Mouse (Mus musculus): ENCODE results near the gene Krtcap3.

Gene Krtcap3

DNA sequence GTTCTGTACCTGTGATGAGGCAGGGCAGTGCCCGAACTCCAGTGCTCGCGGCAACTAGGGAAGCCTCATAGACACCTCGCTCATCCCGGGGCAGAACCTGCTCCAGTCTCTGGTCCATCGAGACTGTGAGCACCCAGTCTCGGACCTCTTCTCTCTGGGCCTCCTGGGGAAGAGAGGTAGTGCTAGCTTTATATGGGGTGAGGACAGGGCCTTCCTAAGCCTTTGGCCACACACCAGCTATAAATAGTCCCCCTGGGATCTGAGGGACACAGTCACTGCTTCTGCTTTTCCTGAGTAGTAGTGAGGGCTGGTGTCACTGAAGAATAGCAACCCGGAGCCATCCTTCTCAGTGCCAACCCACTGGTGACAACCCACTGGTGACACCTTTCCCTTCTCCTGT, 2.3 kb downstream of the Krtcap3 start:
- DNase-seq (ENCODE audit: low spot score): no peak

DNA sequence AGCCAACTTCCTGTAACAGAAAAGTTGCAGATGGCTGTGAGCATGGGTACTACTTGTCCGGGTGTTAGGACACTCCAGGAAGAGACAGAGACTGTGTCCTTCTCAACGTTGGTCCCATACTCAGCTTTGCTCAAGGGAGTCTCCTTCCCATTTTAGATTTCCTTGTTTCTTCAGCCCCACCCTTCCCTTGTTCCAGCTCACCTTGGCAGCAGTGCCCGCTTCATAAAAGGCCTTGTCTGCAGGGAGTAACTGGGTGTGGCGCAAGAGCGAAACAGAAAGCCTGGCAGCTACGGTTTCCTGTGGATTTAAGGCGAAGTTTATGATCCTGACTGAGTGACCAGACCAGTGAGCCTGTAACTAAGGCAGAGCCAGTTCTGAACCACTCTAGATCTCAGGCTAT, 3.0 kb downstream of the Krtcap3 start:
- no peak for DNase-seq (ENCODE audit: low spot score)

DNA sequence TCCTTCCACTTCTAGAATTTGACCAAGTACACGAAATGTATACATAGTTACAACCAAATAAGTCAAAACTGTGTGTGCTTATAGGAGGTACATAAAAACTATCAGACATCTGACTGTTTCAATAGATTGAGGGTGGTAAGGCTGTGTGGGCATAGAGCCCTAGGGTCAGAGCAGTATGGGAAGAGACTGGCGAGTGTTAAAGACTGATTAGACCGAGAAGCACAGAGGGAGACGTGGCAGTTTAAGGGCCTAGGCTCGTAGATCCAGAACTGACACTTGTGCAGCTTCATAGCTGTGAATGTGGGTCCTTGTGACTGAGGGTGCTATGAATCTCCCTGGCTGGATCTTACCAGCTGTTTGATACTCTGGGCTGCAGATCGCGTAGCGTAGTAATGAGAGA, 3.4 kb downstream of the Krtcap3 start:
- DNase-seq (ENCODE audit: low spot score): no peak

DNA sequence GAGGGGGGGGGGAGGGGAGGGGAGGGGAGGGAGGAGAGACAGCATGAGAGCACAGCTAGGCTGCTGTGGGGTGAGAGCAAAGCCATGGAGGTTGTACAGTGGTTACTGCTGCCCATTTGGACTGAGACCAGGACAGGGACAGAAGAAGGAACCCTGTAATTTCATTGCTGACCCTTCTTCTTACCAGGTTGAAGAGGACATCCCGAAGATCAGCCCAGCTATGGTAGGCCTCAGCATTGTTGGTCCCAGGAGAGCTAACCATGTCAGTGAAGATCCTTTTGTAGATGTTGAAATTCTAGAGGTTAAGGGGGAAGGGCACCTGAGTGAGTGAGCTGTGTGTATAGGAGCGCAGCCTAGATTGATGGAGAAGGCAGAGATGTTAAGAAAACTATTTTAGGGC, 3.9 kb downstream of the Krtcap3 start:
- no peak for DNase-seq (ENCODE audit: low spot score)

DNA sequence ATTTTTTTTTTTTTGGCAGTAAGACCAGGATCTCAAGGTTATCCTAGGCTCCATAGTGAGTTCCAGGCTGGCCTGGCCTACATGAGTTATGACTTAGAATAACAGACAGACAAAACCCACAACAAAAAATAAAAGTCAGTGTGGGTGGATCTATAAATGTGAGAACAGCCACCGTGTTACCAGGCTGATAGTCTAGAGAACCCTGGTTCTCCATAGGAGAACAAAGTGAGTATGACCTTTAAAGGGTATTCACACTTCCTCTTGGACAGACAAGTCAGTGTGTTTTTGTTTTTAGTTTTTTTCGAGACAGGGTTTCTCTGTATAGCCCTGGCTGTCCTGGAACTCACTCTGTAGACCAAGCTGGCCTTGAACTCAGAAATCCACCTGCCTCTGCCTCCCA, 4.5 kb downstream of the Krtcap3 start:
- no peak for DNase-seq (ENCODE audit: low spot score)

DNA sequence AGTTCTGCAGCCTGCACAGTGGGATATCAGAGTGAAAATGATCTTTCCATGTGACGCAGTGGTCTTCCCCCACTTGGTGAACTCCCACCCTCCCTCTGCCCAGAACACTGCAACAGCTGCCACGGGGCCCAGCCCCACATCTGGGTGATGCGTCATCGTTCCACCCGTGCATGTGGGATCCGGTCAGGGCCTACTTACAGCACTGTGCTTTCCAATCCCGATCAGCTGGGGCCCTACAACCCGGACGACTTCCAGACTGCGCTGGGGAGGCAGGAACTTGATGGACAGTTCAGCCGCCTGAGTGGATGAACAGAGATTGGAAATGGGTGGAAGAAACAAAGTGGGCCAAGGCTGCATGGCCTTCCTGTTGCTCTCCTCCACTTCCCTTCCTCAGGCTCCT, 6.1 kb downstream of the Krtcap3 start:
- no peak for DNase-seq (ENCODE audit: low spot score)

DNA sequence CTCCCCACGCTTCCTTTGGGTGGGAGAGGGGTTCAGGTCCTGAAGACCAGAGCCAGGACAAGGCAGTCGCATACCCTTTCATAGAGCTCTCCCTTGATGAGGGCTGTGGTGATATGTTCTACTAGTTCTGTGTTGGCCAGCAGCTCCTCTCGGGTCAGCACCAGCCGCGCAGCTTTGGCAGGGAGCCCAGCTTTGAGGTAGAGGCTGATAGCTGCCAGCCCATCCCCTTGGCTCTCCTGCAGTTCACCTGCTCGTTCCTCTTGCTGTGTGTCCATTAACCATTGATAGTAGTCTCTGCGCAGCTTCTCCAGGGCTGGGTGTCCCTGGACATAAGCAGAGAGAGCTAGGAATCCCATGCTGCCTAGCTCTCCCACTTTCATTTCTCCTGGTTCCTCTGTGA, 14.6 kb downstream of the Krtcap3 start:
- no peak for DNase-seq (ENCODE audit: low spot score)

DNA sequence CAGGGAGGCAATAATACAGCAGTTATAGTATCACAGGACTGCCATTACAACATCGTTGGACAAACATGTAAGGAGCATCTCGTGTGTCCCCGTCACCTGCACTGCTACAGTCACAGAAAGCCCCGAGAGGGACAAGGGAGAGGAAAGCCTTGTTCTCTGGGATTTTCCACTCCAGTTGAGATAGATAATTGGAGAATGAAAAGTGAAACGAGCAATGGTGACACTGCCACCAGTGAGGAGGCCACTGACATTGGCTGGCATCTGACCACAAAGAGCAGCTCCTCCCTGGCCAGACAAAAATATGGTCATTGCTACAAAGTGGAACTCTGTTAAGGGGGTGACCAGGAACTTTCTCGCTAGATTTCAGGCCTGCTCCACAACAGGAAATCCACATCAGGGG, 16.2 kb downstream of the Krtcap3 start:
- peak; percentile 27 for DNase-seq (ENCODE audit: low spot score)

DNA sequence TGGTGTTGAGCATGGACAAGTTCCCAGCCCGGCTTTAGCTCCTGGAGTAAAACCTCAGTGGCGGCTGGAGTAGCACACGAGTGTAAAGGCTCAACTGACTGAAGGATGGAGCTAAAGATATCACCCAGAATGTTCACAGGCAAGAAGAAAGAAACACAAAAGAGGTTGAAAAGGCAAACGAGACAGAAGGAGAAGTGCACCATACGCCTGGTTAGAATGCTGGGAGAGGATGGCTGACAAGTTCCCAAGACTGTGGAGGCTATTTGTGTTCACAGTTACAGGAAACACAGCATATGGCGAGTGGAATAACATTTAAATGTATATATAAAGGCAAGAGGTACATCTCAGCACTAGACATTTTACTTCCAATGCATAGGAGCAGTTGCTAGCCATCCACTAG, 21.5 kb downstream of the Krtcap3 start:
- no peak for DNase-seq (ENCODE audit: low spot score)

DNA sequence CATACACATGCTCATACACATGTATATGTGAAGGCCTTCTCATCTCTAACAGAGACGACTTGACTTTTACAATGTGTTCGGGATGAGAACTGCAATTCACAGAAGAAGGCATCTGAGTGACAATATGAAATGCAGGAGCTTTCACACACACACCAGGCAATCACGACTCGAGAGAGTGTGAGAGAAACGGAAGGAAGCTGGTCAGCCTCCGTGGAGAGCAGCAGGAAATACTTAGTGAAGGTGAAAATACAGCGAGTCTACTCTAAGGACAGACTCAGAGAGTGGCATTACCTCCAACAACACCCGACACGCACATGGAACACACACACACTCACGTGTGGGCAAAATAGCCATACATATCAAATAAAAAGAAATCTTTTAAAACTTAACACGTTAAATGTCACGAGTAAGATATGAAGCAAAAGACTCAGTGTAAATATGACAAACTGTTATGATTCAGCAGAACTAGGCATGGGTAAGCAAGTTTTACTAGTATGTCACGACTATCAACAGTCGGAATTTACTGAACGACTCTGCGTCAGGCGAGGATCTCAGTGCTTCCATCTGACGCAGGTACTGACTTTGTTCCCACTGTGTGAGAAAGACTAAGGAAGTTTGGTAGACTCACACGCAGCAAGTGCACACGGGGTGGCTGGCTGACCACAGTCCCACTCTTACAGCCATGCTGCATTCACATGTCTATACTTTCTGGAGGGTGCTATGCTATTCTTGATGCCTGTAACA, 27.9 kb downstream of the Krtcap3 start:
- DNase-seq (ENCODE audit: low spot score): no peak

DNA sequence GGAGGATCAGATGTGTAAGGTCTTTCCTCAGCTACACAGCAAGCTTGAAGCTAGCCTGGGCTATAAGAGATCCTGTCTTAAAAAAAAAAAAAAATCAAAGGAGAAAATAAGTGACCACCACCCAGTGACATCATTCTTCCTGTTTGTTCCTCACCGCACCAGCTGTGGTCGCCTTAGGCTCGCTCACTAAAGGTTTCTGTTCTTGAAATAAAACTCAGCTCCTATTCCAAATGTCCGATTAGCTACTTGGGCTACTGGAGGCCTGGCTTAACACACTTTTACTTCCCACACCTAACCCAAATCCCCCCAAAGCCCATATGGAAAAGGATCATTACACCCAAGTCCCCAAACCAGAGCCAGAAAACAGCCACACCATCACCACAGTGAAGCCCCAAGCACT, 36.7 kb downstream of the Krtcap3 start:
- DNase-seq (ENCODE audit: low spot score): no peak

DNA sequence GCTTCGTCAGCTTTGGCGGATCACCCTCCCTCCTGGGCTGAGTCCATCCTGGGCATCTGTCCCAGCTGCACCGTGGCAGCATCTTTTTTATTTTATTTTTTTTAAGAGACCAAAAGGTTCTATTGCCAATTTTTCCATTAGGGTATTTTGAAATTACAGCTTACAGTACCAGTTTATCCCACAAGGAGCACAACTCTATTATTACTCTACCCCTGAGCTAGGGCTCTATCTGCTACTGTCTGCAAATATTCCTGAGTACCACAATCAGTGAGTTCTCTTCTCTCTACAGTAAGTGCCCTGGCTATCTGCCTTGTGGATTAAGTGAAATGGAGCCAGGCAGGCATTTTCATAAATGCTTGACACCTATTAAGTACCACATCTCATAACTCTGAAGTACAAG, 37.2 kb downstream of the Krtcap3 start:
- DNase-seq (ENCODE audit: low spot score): no peak

DNA sequence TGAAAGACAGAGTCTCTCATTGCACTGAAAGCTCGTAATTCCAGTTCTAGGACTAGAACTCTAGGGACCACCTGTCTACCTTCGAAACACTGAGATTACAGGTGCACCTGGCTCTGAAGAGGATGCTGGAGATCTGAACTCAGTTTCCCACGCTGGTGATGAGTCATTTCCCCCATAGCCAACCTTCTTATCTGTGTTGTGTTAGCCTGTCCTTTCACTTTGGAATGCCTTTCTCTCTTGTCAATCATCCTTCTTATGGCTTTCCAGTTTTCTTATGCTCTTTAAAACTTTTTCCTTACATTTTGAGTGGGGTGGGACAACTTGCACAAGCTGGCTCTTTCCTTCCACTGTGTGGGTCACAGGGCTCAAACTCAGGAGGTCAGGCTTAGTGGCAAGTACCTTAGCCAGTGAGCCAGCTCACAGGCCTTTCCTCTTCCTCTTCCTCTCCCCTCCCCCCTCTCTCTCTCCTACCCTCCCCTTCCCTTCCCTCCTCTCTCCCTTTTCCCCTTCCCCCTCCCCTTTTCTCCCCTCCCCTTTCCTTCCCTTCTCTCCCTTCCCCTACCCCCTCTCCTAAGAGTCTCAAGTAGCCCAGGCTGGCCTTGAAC, 38.2 kb downstream of the Krtcap3 start:
- no peak for DNase-seq (ENCODE audit: low spot score)

DNA sequence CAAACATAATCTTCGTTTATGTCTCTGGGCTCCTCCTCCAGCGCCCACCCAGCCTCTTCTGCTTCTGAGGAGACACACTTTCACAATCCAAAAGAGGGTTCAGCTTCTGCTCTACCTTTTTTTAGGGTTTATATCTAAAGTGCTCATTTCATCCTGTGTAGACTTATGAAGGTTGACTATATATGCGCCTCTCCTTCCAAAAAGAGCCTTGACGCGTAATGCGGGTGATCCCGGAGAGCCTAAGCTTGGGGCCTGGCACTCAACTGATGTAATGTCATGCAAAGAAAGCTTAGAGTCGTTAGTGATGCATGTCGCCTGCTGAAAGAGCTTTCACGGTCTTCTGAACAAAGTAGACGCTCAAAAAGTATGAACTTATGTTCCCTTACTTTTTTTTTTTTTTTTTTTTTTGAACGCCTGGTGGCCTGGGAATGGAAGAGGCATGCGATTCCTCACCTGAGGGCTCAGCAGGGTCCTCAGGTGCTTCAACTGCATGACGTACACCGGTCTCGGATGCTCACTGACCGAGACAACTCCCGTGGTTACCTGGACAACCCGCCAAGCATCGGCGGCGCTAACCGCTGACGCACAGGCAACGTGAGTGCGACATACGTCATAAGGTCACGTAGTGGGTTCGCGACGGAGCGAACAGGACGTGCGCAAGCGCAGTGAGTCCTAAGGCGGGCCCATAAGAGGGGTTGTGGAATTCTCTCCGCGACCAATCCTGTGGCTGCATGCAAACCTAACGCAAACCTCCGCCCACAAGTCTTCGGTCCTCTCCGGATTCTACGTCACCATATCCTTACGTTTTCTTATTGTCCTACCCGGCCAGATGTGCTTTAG, 39.2 kb downstream of the Krtcap3 start, which contains the start of gene Ift172:
Gene Ift172 (minus strand): TSS at position 596 of the 840 bp plus-strand sequence.
- DNase-seq (ENCODE audit: low spot score): peak; percentile 98

DNA sequence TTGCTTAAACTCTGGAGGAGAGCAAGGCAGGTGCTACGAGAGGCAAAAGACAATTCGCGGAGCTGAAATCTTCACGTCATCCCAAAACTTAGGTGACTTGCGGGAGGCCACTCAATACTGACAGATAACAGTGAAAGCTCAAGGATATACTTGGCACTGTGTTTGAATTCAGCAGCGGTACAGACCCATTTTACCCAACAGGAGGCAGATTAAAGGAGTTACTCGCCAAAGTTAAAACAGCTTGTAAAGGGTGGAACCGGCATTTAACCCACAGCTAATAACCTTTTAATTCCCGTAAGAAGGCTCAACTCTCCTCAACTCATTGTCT, 39.8 kb downstream of the Krtcap3 start:
- no peak for DNase-seq (ENCODE audit: low spot score)

DNA sequence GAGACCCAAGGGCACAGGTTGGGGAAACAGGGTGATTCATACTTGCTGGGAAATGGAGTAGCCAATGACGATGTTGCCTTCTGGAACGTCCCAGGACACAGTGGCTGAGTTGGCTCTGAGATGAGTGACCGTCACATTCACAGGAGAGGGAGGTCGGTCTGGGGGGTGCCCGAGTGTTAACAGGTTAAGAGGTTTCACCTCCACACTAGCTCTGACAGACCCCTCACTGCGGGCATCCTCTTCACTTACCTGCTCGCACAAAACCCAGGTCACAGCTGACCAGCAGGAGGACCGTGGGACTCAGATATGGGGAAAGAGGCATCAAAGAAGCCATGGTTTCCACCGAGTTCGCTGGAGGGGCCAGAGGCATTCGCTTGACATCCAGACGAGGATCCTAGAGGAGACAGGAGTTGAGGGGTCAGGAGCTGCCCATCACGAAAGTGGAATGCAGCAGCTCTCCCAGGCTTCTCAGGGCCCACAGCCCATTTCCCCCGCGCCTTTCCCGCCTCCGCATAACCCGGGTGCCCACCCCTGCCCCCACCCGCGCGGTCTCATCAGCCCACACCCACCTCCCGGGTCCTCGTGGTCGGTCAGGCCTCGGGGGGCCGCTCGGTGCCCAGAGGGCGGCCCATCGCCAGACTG, 43.6 kb downstream of the Krtcap3 start:
- peak; percentile 16 for DNase-seq (ENCODE audit: low spot score)

DNA sequence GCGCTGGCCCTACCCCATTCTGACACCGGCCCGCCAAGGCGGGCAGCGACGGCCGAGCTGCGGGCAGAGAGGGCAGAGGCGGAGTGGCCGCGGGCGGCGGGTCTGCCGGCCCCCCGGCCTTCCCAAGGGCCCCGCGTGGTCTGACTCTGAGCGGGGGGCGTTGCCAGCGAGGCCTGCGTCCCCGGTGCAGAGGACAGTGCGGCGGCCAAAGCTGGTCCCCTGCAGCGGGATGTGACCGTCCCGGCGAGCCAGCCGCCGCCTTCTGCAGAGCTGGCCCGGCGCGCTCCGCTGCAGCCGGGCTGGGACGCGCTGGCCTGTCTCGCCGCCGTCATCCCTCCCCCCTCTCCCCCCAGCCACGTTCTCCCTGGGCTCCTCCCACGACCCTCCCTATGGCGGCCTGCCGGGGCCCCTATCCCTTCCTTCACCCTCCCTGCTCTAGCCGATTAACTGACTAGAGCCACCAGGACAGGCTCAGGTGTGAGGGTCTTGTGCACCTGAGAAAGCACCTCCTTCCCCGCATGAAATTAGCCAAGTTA, 44.2 kb downstream of the Krtcap3 start, which contains the start of gene Fndc4:
Gene Fndc4 (minus strand): TSS at position 475 of the 536 bp plus-strand sequence.
- DNase-seq (ENCODE audit: low spot score): peak; percentile 69

DNA sequence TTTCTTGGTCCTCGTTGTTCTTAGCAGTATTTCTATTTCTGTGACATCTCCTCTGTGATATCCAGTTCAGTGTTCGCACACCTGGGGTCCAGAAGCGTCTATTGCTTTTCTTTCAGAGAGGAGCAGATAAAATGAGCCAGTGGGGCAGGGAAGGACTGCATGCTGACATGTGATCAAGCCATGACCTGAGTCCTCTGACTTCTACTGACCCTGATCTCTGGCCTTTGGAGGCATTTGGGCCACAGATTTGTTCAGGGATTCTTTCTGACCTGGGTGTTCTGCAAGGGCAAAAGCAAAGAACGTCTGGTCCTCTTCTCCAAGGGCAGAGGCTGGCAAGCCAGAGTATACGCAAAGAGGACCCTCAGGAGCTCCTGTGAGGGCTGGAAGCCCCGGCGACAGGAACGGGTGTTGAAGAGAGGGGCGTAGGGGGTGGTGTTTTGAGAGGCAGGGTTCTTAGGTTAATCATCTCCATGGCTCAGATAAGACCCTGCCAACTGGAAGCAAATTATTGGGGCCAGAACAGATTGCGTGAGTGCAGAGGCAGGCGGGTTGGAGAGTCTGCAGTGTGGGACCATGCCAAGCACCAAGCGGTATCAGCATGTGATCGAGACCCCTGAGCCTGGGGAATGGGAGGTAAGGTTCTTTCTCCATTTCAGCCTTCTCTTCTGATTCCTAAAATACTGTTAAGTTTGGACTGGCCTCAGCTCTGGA, 45.7 kb downstream of the Krtcap3 start, which contains the start of gene Gckr:
Gene Gckr (plus strand): TSS at position 397 of the 711 bp plus-strand sequence.
- no peak for DNase-seq (ENCODE audit: low spot score)

DNA sequence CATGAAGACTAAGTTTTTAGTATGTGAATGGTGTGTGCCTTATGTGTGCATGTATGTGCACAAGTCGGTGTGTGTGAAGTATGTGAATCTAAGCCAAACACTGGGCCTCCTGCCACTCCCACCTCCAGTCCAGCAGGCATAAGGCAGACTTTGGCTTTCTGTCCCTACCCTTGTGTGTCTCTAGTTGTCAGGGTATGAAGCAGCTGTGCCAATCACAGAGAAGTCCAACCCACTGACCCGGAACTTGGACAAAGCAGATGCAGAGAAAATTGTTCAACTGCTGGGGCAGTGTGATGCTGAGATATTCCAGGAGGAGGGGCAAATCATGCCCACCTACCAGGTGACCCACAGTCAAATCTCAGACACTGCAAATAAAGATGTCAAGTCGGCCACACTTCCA, 46.5 kb downstream of the Krtcap3 start:
- no peak for DNase-seq (ENCODE audit: low spot score)

DNA sequence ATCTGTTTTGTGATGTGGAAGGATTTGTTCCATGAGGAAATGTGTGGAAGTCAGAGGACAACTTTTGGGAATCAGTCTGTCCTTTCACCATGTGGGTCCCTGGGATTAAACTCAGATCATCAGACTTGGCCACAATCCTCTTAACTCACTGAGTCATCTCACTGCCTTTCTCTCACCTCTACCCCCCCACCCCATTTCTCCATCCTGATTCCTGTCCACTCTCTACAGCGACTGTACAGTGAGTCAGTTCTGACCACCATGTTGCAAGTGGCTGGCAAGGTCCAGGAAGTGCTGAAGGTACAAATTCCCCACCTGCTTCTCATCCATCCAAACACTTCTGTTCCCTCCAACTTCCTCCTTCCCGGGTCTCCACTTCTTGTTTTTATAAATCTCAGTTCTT, 47.0 kb downstream of the Krtcap3 start:
- DNase-seq (ENCODE audit: low spot score): no peak

DNA sequence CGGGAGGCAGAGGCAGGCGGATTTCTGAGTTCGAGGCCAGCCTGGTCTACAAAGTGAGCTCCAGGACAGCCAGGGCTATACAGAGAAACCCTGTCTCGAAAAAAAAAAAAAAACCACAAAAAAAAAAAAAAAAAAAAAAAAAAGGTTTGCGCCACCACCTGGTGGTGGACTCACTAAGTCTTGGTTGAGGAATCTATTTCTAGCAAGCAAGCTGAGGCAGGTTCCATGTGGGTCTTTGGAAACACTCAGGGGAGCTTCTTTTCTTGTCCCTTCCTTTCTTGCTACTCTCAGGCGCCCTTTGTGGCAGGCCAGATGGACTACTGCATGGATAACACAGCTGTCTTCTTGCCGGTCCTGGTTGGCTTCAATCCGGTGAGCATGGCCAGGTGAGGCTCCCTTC, 50.4 kb downstream of the Krtcap3 start:
- DNase-seq (ENCODE audit: low spot score): no peak
